Mouse (Mus musculus): ENCODE data around the gene Jmjd8. TPM values are rescaled to one million over a fixed set of nuclear protein-coding genes. Genes with fewer than 3 reads are reported as not detected.

The Jmjd8 gene
- polyA plus RNA-seq, 1 experiment from 2014 or later = 61.9 TPM

DNA sequence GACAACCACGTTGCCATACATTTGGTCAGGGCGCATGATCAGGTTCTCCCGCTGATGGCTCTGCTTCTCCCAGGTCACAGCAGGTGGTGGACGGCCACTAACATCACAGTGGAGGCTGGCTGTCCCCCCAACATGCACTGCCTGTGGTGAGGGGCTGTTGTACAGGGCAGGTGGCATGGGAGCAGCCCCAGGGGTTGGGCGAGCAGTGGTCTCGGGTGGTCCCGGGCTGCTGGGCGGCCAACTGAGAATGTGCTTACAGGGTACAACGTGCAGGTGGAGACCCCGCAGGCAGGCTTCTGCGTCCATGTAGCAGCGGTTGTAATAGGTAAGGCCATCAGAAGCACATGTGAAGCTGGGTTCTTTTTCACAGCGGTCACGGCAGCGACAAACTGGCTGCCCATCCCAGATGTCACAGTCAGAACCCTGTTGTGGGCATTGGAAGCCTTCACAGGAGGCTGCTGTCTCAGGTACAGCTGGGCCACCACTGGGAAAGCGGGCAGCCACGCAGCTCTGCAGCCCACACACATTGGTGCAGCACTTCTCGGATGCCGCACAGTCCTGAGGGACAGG is 50.0 kb downstream of the Jmjd8 start:
- Histone ChIP-seq H3K36me3 (replicated peaks) (0 out of 2 replicates have a peak, but pooled peaks cover 12% of the 10 kb centered on the region), H3K9me3 (no peaks in the 10 kb centered on the region), H3K4me1 (peaks cover 44% of the 10 kb centered on the region), H3K4me2 (no peak overlapping the region), H3K27ac (no peak overlapping the region), H3K4me3 (no peak overlapping the region), H3K9ac (no peak overlapping the region), H3K27me3 (replicated peaks) (no peaks in the 10 kb centered on the region)
- ATAC-seq (replicated peaks) = no peak
- 83% methylated on average over 19 of the region's 19 CpGs for WGBS

DNA sequence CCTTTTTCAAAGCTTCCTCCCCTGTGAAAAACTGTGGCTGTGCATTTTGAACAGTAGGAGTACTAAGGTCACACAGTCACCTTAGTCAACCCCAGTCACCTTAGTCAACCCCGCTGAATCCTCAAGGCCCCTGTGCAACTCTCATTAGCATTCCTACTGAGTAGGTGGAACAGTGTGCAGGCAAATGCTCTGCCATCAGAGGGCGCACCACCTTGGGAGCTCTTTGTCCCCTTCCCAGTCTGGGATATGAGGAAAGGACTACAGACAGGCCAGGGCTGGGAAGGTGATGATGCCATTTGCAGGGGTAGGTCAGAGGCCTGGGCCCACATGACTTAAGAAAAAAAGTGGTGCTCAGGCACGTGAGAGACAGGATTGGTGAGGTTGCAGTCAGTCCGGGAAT is 50.6 kb downstream of the Jmjd8 start:
- WGBS = 29% methylated on average over 4 of the region's 4 CpGs
- Histone ChIP-seq H3K36me3 (replicated peaks) (peaks cover 12% of the 10 kb centered on the region; the same call in 1 of the 2 replicates), H3K4me2 (no peak overlapping the region), H3K4me3 (no peak overlapping the region), H3K27ac (no peak overlapping the region), H3K9me3 (no peaks in the 10 kb centered on the region), H3K9ac (no peak overlapping the region), H3K4me1 (peaks cover 39% of the 10 kb centered on the region), H3K27me3 (replicated peaks) (no peaks in the 10 kb centered on the region)
- no peak for ATAC-seq (replicated peaks)

DNA sequence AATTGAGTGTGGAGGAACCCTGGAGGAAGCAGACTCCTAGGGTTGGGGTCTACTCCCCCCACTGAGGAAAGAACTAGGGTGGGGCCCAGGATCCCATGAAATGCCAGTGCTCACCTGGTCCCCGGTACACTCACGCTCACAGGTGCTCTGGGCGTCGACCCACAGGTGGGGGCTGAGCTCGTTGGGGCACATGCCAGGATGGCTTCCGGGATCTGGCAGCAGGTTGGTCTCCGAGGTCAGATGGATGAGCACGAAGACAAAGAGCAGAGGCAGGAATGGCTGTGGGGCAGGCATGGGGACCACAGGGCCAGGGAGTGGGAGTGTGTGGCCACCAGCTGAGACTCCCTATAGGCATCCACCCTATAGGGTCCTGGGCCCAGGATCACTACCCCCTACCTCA is 51.1 kb downstream of the Jmjd8 start:
- Histone ChIP-seq H3K9me3 (no peaks in the 10 kb centered on the region), H3K27me3 (replicated peaks) (no peaks in the 10 kb centered on the region), H3K4me3 (no peak overlapping the region), H3K4me1 (peaks cover 38% of the 10 kb centered on the region), H3K27ac (no peak overlapping the region), H3K4me2 (no peak overlapping the region), H3K36me3 (replicated peaks) (peaks cover 12% of the 10 kb centered on the region; the same call in 1 of the 2 replicates), H3K9ac (no peak overlapping the region)
- 62% methylated on average over 8 of the region's 8 CpGs for WGBS
- no peak for ATAC-seq (replicated peaks)

DNA sequence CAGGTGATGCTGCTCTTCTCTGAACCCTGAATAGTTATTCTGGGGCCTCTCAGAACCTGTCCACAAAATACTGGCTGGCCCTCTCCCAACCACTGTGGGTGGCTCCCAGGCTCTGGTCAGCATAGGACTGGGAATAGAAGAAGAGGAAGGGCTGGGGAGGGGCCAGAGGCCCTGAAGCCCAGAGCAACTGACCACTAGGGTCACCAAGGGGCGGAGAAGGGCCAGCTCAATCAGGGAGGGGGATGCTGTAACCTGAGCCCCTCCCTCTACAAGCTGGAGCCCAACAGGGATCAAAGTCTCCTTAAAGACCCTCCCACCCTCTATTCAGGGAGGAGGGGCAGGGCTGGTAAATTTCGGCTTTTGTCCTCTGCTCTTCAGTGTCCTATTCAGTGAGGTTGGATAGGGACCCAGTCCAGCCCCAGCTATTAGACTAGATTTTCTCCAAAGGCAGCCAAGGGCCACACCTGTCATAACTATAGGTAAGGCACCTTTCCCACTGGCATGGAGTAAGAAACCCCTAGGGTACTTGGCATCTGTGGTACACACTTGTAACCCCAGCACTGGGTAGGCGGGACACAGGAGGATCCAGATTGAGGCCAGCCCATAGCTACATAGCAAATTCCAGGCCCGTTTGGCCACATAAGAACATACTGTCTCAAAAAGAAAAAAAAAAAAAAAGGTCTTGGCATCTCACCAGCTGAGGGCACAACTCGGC is 51.7 kb downstream of the Jmjd8 start, which contains the start of gene Wfikkn1:
Wfikkn1 (minus strand) TSS at position 663 of the 715 bp plus-strand sequence.
- Histone ChIP-seq H3K4me1 (peaks cover 40% of the 10 kb centered on the region), H3K4me2 (no peak within 1 kb of the TSS), H3K4me3 (no peak within 1 kb of the TSS), H3K36me3 (replicated peaks) (peaks cover 12% of the 10 kb centered on the region; the same call in 1 of the 2 replicates), H3K9me3 (no peaks in the 10 kb centered on the region), H3K27ac (peak within 1 kb of the TSS; percentile 51), H3K9ac (peak within 1 kb of the TSS; percentile 10; the same call in 1 of the 2 replicates), H3K27me3 (replicated peaks) (no peaks in the 10 kb centered on the region)
- WGBS = 21% methylated on average over 5 of the region's 5 CpGs
- no peak for ATAC-seq (replicated peaks)

DNA sequence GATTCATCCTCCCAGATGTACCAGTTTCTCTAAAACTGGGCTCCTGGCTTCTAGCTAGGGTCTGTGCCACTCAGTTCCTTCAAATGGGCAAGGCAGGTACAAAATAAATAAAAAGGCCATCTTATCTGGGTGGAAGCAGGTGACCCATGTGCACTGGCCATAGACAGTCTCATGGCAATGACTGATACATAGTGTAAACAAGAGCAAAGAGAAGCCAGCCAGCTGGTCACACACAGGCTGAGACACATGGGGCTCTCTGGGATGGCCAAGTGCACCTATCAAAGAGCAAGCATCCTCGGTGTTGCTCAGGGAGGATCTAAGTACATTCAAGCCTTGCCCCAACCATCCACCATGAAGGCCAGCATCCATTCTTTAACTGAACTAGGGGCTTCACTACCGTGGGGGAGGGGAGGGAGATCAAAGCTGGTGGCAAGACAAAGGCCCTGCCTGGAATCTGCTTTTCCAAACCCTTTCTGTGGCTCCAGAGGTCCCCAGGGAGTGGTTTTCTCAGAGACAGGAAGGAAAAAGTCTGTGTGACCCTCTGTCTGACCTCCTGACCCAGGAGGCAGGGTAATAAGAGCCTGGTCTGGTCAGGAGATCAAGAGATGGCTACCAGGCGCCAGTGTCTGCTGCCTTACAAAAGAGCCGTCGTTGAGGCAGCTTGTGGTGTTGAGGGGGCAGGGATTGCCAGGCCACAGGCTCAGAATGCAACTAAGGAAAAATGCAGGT is 52.4 kb downstream of the Jmjd8 start:
- Histone ChIP-seq H3K4me3 (no peak overlapping the region), H3K9me3 (no peaks in the 10 kb centered on the region), H3K27ac (peak overlapping the region; percentile 51; the same call in 1 of the 2 replicates), H3K36me3 (replicated peaks) (peaks cover 12% of the 10 kb centered on the region; the same call in 1 of the 2 replicates), H3K27me3 (replicated peaks) (no peaks in the 10 kb centered on the region), H3K9ac (peak overlapping the region; percentile 10; the same call in 1 of the 2 replicates), H3K4me2 (no peak overlapping the region), H3K4me1 (peaks cover 41% of the 10 kb centered on the region)
- 10% methylated on average over 5 of the region's 5 CpGs for WGBS
- no peak for ATAC-seq (replicated peaks)

Small RNAs within 50 kb of the gene (microRNA-seq; reads per million reads assigned to microRNA genes)
- gene Mir3082 = not detected
- gene Mir6966 = not detected

Other genes with a start within 250 kb of the Jmjd8 start
- 23.2 and 24.9 TPM in 2 replicates for gene Lmf1, start 249.8 kb upstream of the Jmjd8 start, polyA plus RNA-seq (2015; fragmentation: Nextera tagmentation; extraction: Ambion mirVana)
- 3.5 and 4.0 TPM in 2 replicates for gene Gng13, start 111.7 kb upstream of the Jmjd8 start, polyA plus RNA-seq (2015; fragmentation: Nextera tagmentation; extraction: Ambion mirVana)
- gene Chtf18, start 101.4 kb upstream of the Jmjd8 start, polyA plus RNA-seq (2015; fragmentation: Nextera tagmentation; extraction: Ambion mirVana) = 5.7 and 6.3 TPM in 2 replicates
- 27.7 and 30.5 TPM in 2 replicates for gene Rpusd1, start 101.2 kb upstream of the Jmjd8 start, polyA plus RNA-seq (2015; fragmentation: Nextera tagmentation; extraction: Ambion mirVana)
- not detected in 2 replicates for gene Mslnl, start 92.8 kb upstream of the Jmjd8 start, polyA plus RNA-seq (2015; fragmentation: Nextera tagmentation; extraction: Ambion mirVana)
- gene Msln, start 74.5 kb upstream of the Jmjd8 start, polyA plus RNA-seq (2015; fragmentation: Nextera tagmentation; extraction: Ambion mirVana) = 0.32 and 0.43 TPM in 2 replicates
- 30.3 and 32.6 TPM in 2 replicates for gene Narfl, start 55.1 kb upstream of the Jmjd8 start, polyA plus RNA-seq (2015; fragmentation: Nextera tagmentation; extraction: Ambion mirVana)
- 160 TPM in 2 replicates for gene Haghl, start 43.2 kb upstream of the Jmjd8 start, polyA plus RNA-seq (2015; fragmentation: Nextera tagmentation; extraction: Ambion mirVana)
- gene Ccdc78, start 42.3 kb upstream of the Jmjd8 start, polyA plus RNA-seq (2015; fragmentation: Nextera tagmentation; extraction: Ambion mirVana) = 0.24 and 0.44 TPM in 2 replicates
- 92.6 and 93.7 TPM in 2 replicates for gene Fam173a, start 36.0 kb upstream of the Jmjd8 start, polyA plus RNA-seq (2015; fragmentation: Nextera tagmentation; extraction: Ambion mirVana)
- 1.3 TPM in 1 of 2 replicates, not detected in the other for gene AC134908.4, start 33.2 kb upstream of the Jmjd8 start, polyA plus RNA-seq (2015; fragmentation: Nextera tagmentation; extraction: Ambion mirVana)
- 32.6 and 36.3 TPM in 2 replicates for gene Metrn, start 31.7 kb upstream of the Jmjd8 start, polyA plus RNA-seq (2015; fragmentation: Nextera tagmentation; extraction: Ambion mirVana)
- gene Fbxl16, start 19.8 kb upstream of the Jmjd8 start, polyA plus RNA-seq (2015; fragmentation: Nextera tagmentation; extraction: Ambion mirVana) = 50.8 and 50.9 TPM in 2 replicates
- gene Wdr24, start 5.2 kb upstream of the Jmjd8 start, polyA plus RNA-seq (2015; fragmentation: Nextera tagmentation; extraction: Ambion mirVana) = 35.2 and 36.7 TPM in 2 replicates
- 373 and 381 TPM in 2 replicates for gene Stub1, start 4.5 kb downstream of the Jmjd8 start, polyA plus RNA-seq (2015; fragmentation: Nextera tagmentation; extraction: Ambion mirVana)
- gene Rhbdl1, start 8.4 kb downstream of the Jmjd8 start, polyA plus RNA-seq (2015; fragmentation: Nextera tagmentation; extraction: Ambion mirVana) = 54.8 and 57.8 TPM in 2 replicates
- 14.2 and 14.7 TPM in 2 replicates for gene Gm20683, start 12.9 kb downstream of the Jmjd8 start, polyA plus RNA-seq (2015; fragmentation: Nextera tagmentation; extraction: Ambion mirVana)
- gene Rhot2, start 16.0 kb downstream of the Jmjd8 start, polyA plus RNA-seq (2015; fragmentation: Nextera tagmentation; extraction: Ambion mirVana) = 17.2 and 18.3 TPM in 2 replicates
- gene Wdr90, start 32.6 kb downstream of the Jmjd8 start, polyA plus RNA-seq (2015; fragmentation: Nextera tagmentation; extraction: Ambion mirVana) = 19.7 and 23.3 TPM in 2 replicates
- gene Mcrip2, start 39.9 kb downstream of the Jmjd8 start, polyA plus RNA-seq (2015; fragmentation: Nextera tagmentation; extraction: Ambion mirVana) = 18.5 and 19.8 TPM in 2 replicates
- gene Mettl26, start 46.2 kb downstream of the Jmjd8 start, polyA plus RNA-seq (2015; fragmentation: Nextera tagmentation; extraction: Ambion mirVana) = 70.5 and 71.1 TPM in 2 replicates
- 0.47 and 0.54 TPM in 2 replicates for gene Wfikkn1, start 52.0 kb downstream of the Jmjd8 start, polyA plus RNA-seq (2015; fragmentation: Nextera tagmentation; extraction: Ambion mirVana)
- 56.7 and 57.5 TPM in 2 replicates for gene Rab40c, start 90.9 kb downstream of the Jmjd8 start, polyA plus RNA-seq (2015; fragmentation: Nextera tagmentation; extraction: Ambion mirVana)
- gene Pigq, start 116.1 kb downstream of the Jmjd8 start, polyA plus RNA-seq (2015; fragmentation: Nextera tagmentation; extraction: Ambion mirVana) = 71.9 and 75.8 TPM in 2 replicates
- gene Nhlrc4, start 116.1 kb downstream of the Jmjd8 start, polyA plus RNA-seq (2015; fragmentation: Nextera tagmentation; extraction: Ambion mirVana) = 0.73 and 0.80 TPM in 2 replicates
- gene A930017K11Rik, start 123.7 kb downstream of the Jmjd8 start, polyA plus RNA-seq (2015; fragmentation: Nextera tagmentation; extraction: Ambion mirVana) = 3.1 and 6.1 TPM in 2 replicates
- gene Capn15, start 156.9 kb downstream of the Jmjd8 start, polyA plus RNA-seq (2015; fragmentation: Nextera tagmentation; extraction: Ambion mirVana) = 22.2 and 23.8 TPM in 2 replicates
- gene Rab11fip3, start 240.7 kb downstream of the Jmjd8 start, polyA plus RNA-seq (2015; fragmentation: Nextera tagmentation; extraction: Ambion mirVana) = 32.2 and 32.6 TPM in 2 replicates